Mouse (Mus musculus): Measurements from ENCODE around the gene Tpd52l2. TPM values are rescaled to one million over a fixed set of nuclear protein-coding genes. Genes with fewer than 3 reads are reported as not detected.

The Tpd52l2 gene
- 90.7 and 93.3 TPM in 2 replicates for polyA plus RNA-seq (2015; fragmentation: Nextera tagmentation; extraction: Ambion mirVana)

GRCm38 (mm10) chr2:181496831-181497547 is at the start of gene Tpd52l2:
Gene Tpd52l2, plus strand, starts transcription at chr2:181497142.

GRCm38 (mm10) chr2:181459153-181459672 is 37.7 kb upstream of the Tpd52l2 start, which contains the start of gene Zbtb46:
Gene Zbtb46, minus strand, starts transcription at chr2:181459426.

DNA sequence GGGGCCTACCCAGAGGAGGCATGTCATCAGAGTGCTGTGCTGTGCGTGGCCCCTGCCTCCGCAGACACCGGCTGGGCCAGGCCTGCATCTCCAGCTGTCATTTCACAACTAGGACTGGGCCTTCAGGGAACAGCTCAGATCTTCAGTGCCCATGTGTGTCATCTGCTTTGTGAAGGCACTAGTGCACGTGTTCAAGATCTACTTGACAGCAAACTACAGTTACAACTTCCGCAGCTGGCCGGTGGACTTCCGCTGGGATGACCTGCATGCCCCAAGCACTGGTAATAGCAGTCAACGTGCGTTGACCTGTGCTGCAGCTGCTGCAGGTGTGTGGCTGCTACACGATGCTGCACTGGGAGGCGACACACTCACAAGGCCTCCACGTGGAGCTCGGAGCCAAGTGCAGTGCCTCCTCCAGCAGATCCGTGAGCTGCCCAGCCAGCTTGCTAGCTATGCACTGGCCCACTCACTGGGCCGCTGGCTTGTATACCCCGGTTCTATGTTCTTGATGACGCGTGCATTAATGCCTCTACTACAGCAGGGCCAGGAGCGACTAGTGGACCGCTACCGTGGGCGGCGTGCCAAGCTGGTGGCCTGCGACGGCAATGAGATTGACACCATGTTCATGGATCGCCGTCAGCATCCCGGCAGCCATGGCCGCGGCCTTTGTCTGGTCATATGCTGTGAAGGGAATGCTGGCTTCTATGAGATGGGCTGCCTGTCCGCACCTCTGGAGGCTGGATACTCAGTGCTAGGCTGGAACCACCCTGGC is 3.6 kb upstream of the Tpd52l2 start, which contains the start of gene Abhd16b:
TSS of gene Abhd16b (plus strand) at position 51 of the 772 bp plus-strand sequence.

GRCm38 (mm10) chr2:181520118-181520935 is 23.4 kb downstream of the Tpd52l2 start, which contains the start of gene Dnajc5:
Gene Dnajc5, plus strand, starts transcription at chr2:181520485.

Other genes starting within 250 kb of the Tpd52l2 start
- gene Gmeb2, start 209.1 kb upstream of the Tpd52l2 start, polyA plus RNA-seq (2015; fragmentation: Nextera tagmentation; extraction: Ambion mirVana), result 9.0 and 10.2 TPM in 2 replicates
- 0.11 TPM in 1 of 2 replicates, not detected in the other for gene Stmn3, start 182.6 kb upstream of the Tpd52l2 start, polyA plus RNA-seq (2015; fragmentation: Nextera tagmentation; extraction: Ambion mirVana)
- 23.6 and 26.4 TPM in 2 replicates for gene Rtel1, start 177.4 kb upstream of the Tpd52l2 start, polyA plus RNA-seq (2015; fragmentation: Nextera tagmentation; extraction: Ambion mirVana)
- gene Zgpat, start 132.2 kb upstream of the Tpd52l2 start, polyA plus RNA-seq (2015; fragmentation: Nextera tagmentation; extraction: Ambion mirVana), result 14.8 and 15.3 TPM in 2 replicates
- gene Arfrp1, start 131.7 kb upstream of the Tpd52l2 start, polyA plus RNA-seq (2015; fragmentation: Nextera tagmentation; extraction: Ambion mirVana), result 28.7 and 34.8 TPM in 2 replicates
- gene Lime1, start 117.1 kb upstream of the Tpd52l2 start, polyA plus RNA-seq (2015; fragmentation: Nextera tagmentation; extraction: Ambion mirVana), result 9.8 and 12.2 TPM in 2 replicates
- gene Zbtb46, start 37.7 kb upstream of the Tpd52l2 start, polyA plus RNA-seq (2015; fragmentation: Nextera tagmentation; extraction: Ambion mirVana), result 12.2 and 14.3 TPM in 2 replicates
- gene Abhd16b, start 3.9 kb upstream of the Tpd52l2 start, polyA plus RNA-seq (2015; fragmentation: Nextera tagmentation; extraction: Ambion mirVana), result not detected in 2 replicates
- 33.9 and 40.6 TPM in 2 replicates for gene Dnajc5, start 23.3 kb downstream of the Tpd52l2 start, polyA plus RNA-seq (2015; fragmentation: Nextera tagmentation; extraction: Ambion mirVana)
- 32.3 and 39.7 TPM in 2 replicates for gene Uckl1, start 87.8 kb downstream of the Tpd52l2 start, polyA plus RNA-seq (2015; fragmentation: Nextera tagmentation; extraction: Ambion mirVana)
- 27.6 and 28.9 TPM in 2 replicates for gene Prpf6, start 94.7 kb downstream of the Tpd52l2 start, polyA plus RNA-seq (2015; fragmentation: Nextera tagmentation; extraction: Ambion mirVana)
- 11.9 and 15.4 TPM in 2 replicates for gene Zfp512b, start 95.7 kb downstream of the Tpd52l2 start, polyA plus RNA-seq (2015; fragmentation: Nextera tagmentation; extraction: Ambion mirVana)
- gene Samd10, start 102.1 kb downstream of the Tpd52l2 start, polyA plus RNA-seq (2015; fragmentation: Nextera tagmentation; extraction: Ambion mirVana), result 2.8 and 4.7 TPM in 2 replicates
- gene Gm29797, start 159.9 kb downstream of the Tpd52l2 start, polyA plus RNA-seq (2015; fragmentation: Nextera tagmentation; extraction: Ambion mirVana), result not detected in 2 replicates
- 29.9 and 46.0 TPM in 2 replicates for gene Sox18, start 174.5 kb downstream of the Tpd52l2 start, polyA plus RNA-seq (2015; fragmentation: Nextera tagmentation; extraction: Ambion mirVana)
- gene Tcea2, start 183.2 kb downstream of the Tpd52l2 start, polyA plus RNA-seq (2015; fragmentation: Nextera tagmentation; extraction: Ambion mirVana), result 6.8 and 9.7 TPM in 2 replicates
- 38.9 and 53.5 TPM in 2 replicates for gene Rgs19, start 196.8 kb downstream of the Tpd52l2 start, polyA plus RNA-seq (2015; fragmentation: Nextera tagmentation; extraction: Ambion mirVana)
- not detected in 2 replicates for gene Lkaaear1, start 201.3 kb downstream of the Tpd52l2 start, polyA plus RNA-seq (2015; fragmentation: Nextera tagmentation; extraction: Ambion mirVana)
- 0.11 and 0.12 TPM in 2 replicates for gene Oprl1, start 217.9 kb downstream of the Tpd52l2 start, polyA plus RNA-seq (2015; fragmentation: Nextera tagmentation; extraction: Ambion mirVana)

All from spleen, postnatal 0 days (tissue).